Mouse (Mus musculus): ENCODE data around the gene Olfr974. TPM values are rescaled to one million over a fixed set of nuclear protein-coding genes. Genes with fewer than 3 reads are reported as not detected.
"Not testable (repeated sequence)": the region's sequence is repeated elsewhere in the genome, so short reads cannot be mapped to it uniquely, and the experiment has no call there.

Olfr974 gene
- polyA plus RNA-seq (2015; fragmentation: Nextera tagmentation; extraction: Ambion mirVana) = not detected in 2 replicates

GRCm38 (mm10) chr9:39937201-39937600, at the start of gene Olfr974:
TSS of gene Olfr974 (plus strand) at chr9:39937501.
- DNase-seq (ENCODE audit: low spot score) = no peak

GRCm38 (mm10) chr9:39905106-39905505, 32.2 kb upstream of the Olfr974 start:
- no peak for DNase-seq (ENCODE audit: low spot score)

GRCm38 (mm10) chr9:39907036-39907435, 30.3 kb upstream of the Olfr974 start, which contains the start of gene Olfr229:
TSS of gene Olfr229 (plus strand) at chr9:39907336.
- no peak for DNase-seq (ENCODE audit: low spot score)

- no peak for DNase-seq (ENCODE audit: low spot score)
These were observed 27.4 kb upstream of the Olfr974 start for GRCm38 (mm10) chr9:39909939-39910338.

GRCm38 (mm10) chr9:39927975-39928836, 9.1 kb upstream of the Olfr974 start:
- not testable (repeated sequence) for DNase-seq (ENCODE audit: low spot score)

GRCm38 (mm10) chr9:39928837-39929236, 8.5 kb upstream of the Olfr974 start:
- DNase-seq (ENCODE audit: low spot score) = not testable (repeated sequence)

- no peak for DNase-seq (ENCODE audit: low spot score)
These were observed 14.6 kb downstream of the Olfr974 start, which contains the start of gene Olfr975 for GRCm38 (mm10) chr9:39951946-39952345. TSS of gene Olfr975 (minus strand) at chr9:39952046.

GRCm38 (mm10) chr9:39961033-39961432, 23.7 kb downstream of the Olfr974 start, which contains the start of gene Olfr976:
TSS of gene Olfr976 (minus strand) at chr9:39961133.
- not testable (repeated sequence) for DNase-seq (ENCODE audit: low spot score)

GRCm38 (mm10) chr9:39976581-39977145, 39.4 kb downstream of the Olfr974 start:
- not testable (repeated sequence) for DNase-seq (ENCODE audit: low spot score)

GRCm38 (mm10) chr9:39991813-39992212, 54.5 kb downstream of the Olfr974 start, which contains the start of gene Olfr978:
TSS of gene Olfr978 (plus strand) at chr9:39992113.
- DNase-seq (ENCODE audit: low spot score) = no peak

Other genes with a start within 250 kb of the Olfr974 start
- gene Olfr149, start 230.4 kb upstream of the Olfr974 start, polyA plus RNA-seq (2015; fragmentation: Nextera tagmentation; extraction: Ambion mirVana) = not detected in 2 replicates
- not detected in 2 replicates for gene Olfr965, start 226.1 kb upstream of the Olfr974 start, polyA plus RNA-seq (2015; fragmentation: Nextera tagmentation; extraction: Ambion mirVana)
- not detected in 2 replicates for gene Olfr150, start 206.5 kb upstream of the Olfr974 start, polyA plus RNA-seq (2015; fragmentation: Nextera tagmentation; extraction: Ambion mirVana)
- not detected in 2 replicates for gene Olfr967, start 191.3 kb upstream of the Olfr974 start, polyA plus RNA-seq (2015; fragmentation: Nextera tagmentation; extraction: Ambion mirVana)
- gene Olfr968, start 154.2 kb upstream of the Olfr974 start, polyA plus RNA-seq (2015; fragmentation: Nextera tagmentation; extraction: Ambion mirVana) = not detected in 2 replicates
- not detected in 2 replicates for gene Olfr969, start 146.6 kb upstream of the Olfr974 start, polyA plus RNA-seq (2015; fragmentation: Nextera tagmentation; extraction: Ambion mirVana)
- gene Olfr970, start 128.6 kb upstream of the Olfr974 start, polyA plus RNA-seq (2015; fragmentation: Nextera tagmentation; extraction: Ambion mirVana) = not detected in 2 replicates
- not detected in 2 replicates for gene Olfr971, start 100.6 kb upstream of the Olfr974 start, polyA plus RNA-seq (2015; fragmentation: Nextera tagmentation; extraction: Ambion mirVana)
- gene Olfr972, start 71.1 kb upstream of the Olfr974 start, polyA plus RNA-seq (2015; fragmentation: Nextera tagmentation; extraction: Ambion mirVana) = not detected in 2 replicates
- gene Olfr229, start 30.2 kb upstream of the Olfr974 start, polyA plus RNA-seq (2015; fragmentation: Nextera tagmentation; extraction: Ambion mirVana) = not detected in 2 replicates
- not detected in 2 replicates for gene Olfr975, start 14.5 kb downstream of the Olfr974 start, polyA plus RNA-seq (2015; fragmentation: Nextera tagmentation; extraction: Ambion mirVana)
- gene Olfr976, start 23.6 kb downstream of the Olfr974 start, polyA plus RNA-seq (2015; fragmentation: Nextera tagmentation; extraction: Ambion mirVana) = not detected in 2 replicates
- gene Olfr978, start 54.6 kb downstream of the Olfr974 start, polyA plus RNA-seq (2015; fragmentation: Nextera tagmentation; extraction: Ambion mirVana) = not detected in 2 replicates
- gene Olfr979, start 66.0 kb downstream of the Olfr974 start, polyA plus RNA-seq (2015; fragmentation: Nextera tagmentation; extraction: Ambion mirVana) = not detected in 2 replicates
- gene Olfr980, start 72.1 kb downstream of the Olfr974 start, polyA plus RNA-seq (2015; fragmentation: Nextera tagmentation; extraction: Ambion mirVana) = not detected in 2 replicates
- gene Olfr981, start 84.0 kb downstream of the Olfr974 start, polyA plus RNA-seq (2015; fragmentation: Nextera tagmentation; extraction: Ambion mirVana) = not detected in 2 replicates
- not detected in 2 replicates for gene Olfr982, start 136.3 kb downstream of the Olfr974 start, polyA plus RNA-seq (2015; fragmentation: Nextera tagmentation; extraction: Ambion mirVana)
- gene Olfr983, start 156.1 kb downstream of the Olfr974 start, polyA plus RNA-seq (2015; fragmentation: Nextera tagmentation; extraction: Ambion mirVana) = not detected in 2 replicates
- not detected in 2 replicates for gene Olfr984, start 176.7 kb downstream of the Olfr974 start, polyA plus RNA-seq (2015; fragmentation: Nextera tagmentation; extraction: Ambion mirVana)
- not detected in 2 replicates for gene Olfr985, start 192.7 kb downstream of the Olfr974 start, polyA plus RNA-seq (2015; fragmentation: Nextera tagmentation; extraction: Ambion mirVana)
- not detected in 2 replicates for gene Tmem225, start 210.6 kb downstream of the Olfr974 start, polyA plus RNA-seq (2015; fragmentation: Nextera tagmentation; extraction: Ambion mirVana)
- not detected in 2 replicates for gene Olfr986, start 243.4 kb downstream of the Olfr974 start, polyA plus RNA-seq (2015; fragmentation: Nextera tagmentation; extraction: Ambion mirVana)